Mouse (Mus musculus): ENCODE measurements at regions not wholly inside any gene's neighbourhood (a gene's known extent, or its start where the extent isn't known, plus 50 kb on each side); places are given as distances from the start of the nearest gene placed in this dataset.
A peak's percentile ranks its signal among the peaks of the same experiment; 100 is the strongest.

GRCm38 (mm10) chr17:75714059-75714458 lies 162.3 kb upstream of the Fam98a start:
- Histone ChIP-seq H3K4me2 (ENCODE audit: low read length) (no peak overlapping the region), H3K4me1 (ENCODE audit: control insufficient read depth, insufficient read depth, low read depth, low read length) (no peaks in the 10 kb centered on the region), H3K27me3 (replicated peaks; ENCODE audit: control insufficient read depth, insufficient read depth, low read length) (no peaks in the 10 kb centered on the region), H3K4me3 (ENCODE audit: low read length) (no peak overlapping the region), H3K36me3 (ENCODE audit: control insufficient read depth, insufficient read depth, low read length) (no peaks in the 10 kb centered on the region), H3K9ac (ENCODE audit: low read depth, low read length) (no peak overlapping the region), H3K9me3 (ENCODE audit: control insufficient read depth, low read length) (no peaks in the 10 kb centered on the region), H3K27ac (ENCODE audit: low read depth, low read length) (no peak overlapping the region)
- no peak for ATAC-seq
- 82% methylated on average over 1 of the region's 1 CpGs for WGBS

- no peak overlapping the region for H3K27ac ChIP-seq (ENCODE audit: low read depth, low read length)
- no peaks in the 10 kb centered on the region for H3K4me1 ChIP-seq (ENCODE audit: control insufficient read depth, insufficient read depth, low read depth, low read length)
- no peaks in the 10 kb centered on the region for H3K9me3 ChIP-seq (ENCODE audit: control insufficient read depth, low read length)
- H3K4me3 ChIP-seq (ENCODE audit: low read length): no peak overlapping the region
- no peak overlapping the region for H3K4me2 ChIP-seq (ENCODE audit: low read length)
- H3K36me3 ChIP-seq (ENCODE audit: control insufficient read depth, insufficient read depth, low read length): no peaks in the 10 kb centered on the region
- no peak overlapping the region for H3K9ac ChIP-seq (ENCODE audit: low read depth, low read length)
- WGBS: 91% methylated on average over 4 of the region's 4 CpGs
- no peaks in the 10 kb centered on the region for H3K27me3 ChIP-seq (replicated peaks; ENCODE audit: control insufficient read depth, insufficient read depth, low read length)
- no peak for ATAC-seq
Measured at GRCm38 (mm10) chr17:75707687-75708086, 155.9 kb upstream of the Fam98a start.

- no peaks in the 10 kb centered on the region for H3K27me3 ChIP-seq (replicated peaks; ENCODE audit: control insufficient read depth, insufficient read depth, low read length)
- no peak overlapping the region for H3K4me3 ChIP-seq (ENCODE audit: low read length)
- H3K9me3 ChIP-seq (ENCODE audit: control insufficient read depth, low read length): no peaks in the 10 kb centered on the region
- no peak overlapping the region for H3K4me2 ChIP-seq (ENCODE audit: low read length)
- no peaks in the 10 kb centered on the region for H3K4me1 ChIP-seq (ENCODE audit: control insufficient read depth, insufficient read depth, low read depth, low read length)
- H3K27ac ChIP-seq (ENCODE audit: low read depth, low read length): no peak overlapping the region
- no peak for ATAC-seq
- WGBS: 97% methylated on average over 2 of the region's 2 CpGs
- no peaks in the 10 kb centered on the region for H3K36me3 ChIP-seq (ENCODE audit: control insufficient read depth, insufficient read depth, low read length)
- H3K9ac ChIP-seq (ENCODE audit: low read depth, low read length): no peak overlapping the region
Measured at GRCm38 (mm10) chr17:75705357-75705756, 153.6 kb upstream of the Fam98a start.

GRCm38 (mm10) chr17:75703865-75704264 lies 152.1 kb upstream of the Fam98a start:
- Histone ChIP-seq H3K36me3 (ENCODE audit: control insufficient read depth, insufficient read depth, low read length) (no peaks in the 10 kb centered on the region), H3K4me1 (ENCODE audit: control insufficient read depth, insufficient read depth, low read depth, low read length) (no peaks in the 10 kb centered on the region), H3K9ac (ENCODE audit: low read depth, low read length) (no peak overlapping the region), H3K27ac (ENCODE audit: low read depth, low read length) (no peak overlapping the region), H3K4me2 (ENCODE audit: low read length) (no peak overlapping the region), H3K27me3 (replicated peaks; ENCODE audit: control insufficient read depth, insufficient read depth, low read length) (no peaks in the 10 kb centered on the region), H3K4me3 (ENCODE audit: low read length) (no peak overlapping the region), H3K9me3 (ENCODE audit: control insufficient read depth, low read length) (no peaks in the 10 kb centered on the region)
- ATAC-seq: peak; percentile 72; the same call in 1 of the 2 replicates
- WGBS: 45% methylated on average over 8 of the region's 8 CpGs

GRCm38 (mm10) chr17:75696729-75697103 lies 145.0 kb upstream of the Fam98a start:
- Histone ChIP-seq H3K36me3 (ENCODE audit: control insufficient read depth, insufficient read depth, low read length) (no peaks in the 10 kb centered on the region), H3K4me2 (ENCODE audit: low read length) (no peak overlapping the region), H3K4me1 (ENCODE audit: control insufficient read depth, insufficient read depth, low read depth, low read length) (no peaks in the 10 kb centered on the region), H3K9me3 (ENCODE audit: control insufficient read depth, low read length) (no peaks in the 10 kb centered on the region), H3K9ac (ENCODE audit: low read depth, low read length) (no peak overlapping the region), H3K4me3 (ENCODE audit: low read length) (no peak overlapping the region), H3K27me3 (replicated peaks; ENCODE audit: control insufficient read depth, insufficient read depth, low read length) (no peaks in the 10 kb centered on the region), H3K27ac (ENCODE audit: low read depth, low read length) (no peak overlapping the region)
- WGBS: 78% methylated on average over 3 of the region's 3 CpGs
- no peak for ATAC-seq

- ATAC-seq: peak; percentile 87
- Histone ChIP-seq H3K9ac (ENCODE audit: low read depth, low read length) (no peak overlapping the region), H3K4me2 (ENCODE audit: low read length) (no peak overlapping the region), H3K9me3 (ENCODE audit: control insufficient read depth, low read length) (no peaks in the 10 kb centered on the region), H3K27me3 (replicated peaks; ENCODE audit: control insufficient read depth, insufficient read depth, low read length) (no peaks in the 10 kb centered on the region), H3K4me1 (ENCODE audit: control insufficient read depth, insufficient read depth, low read depth, low read length) (no peaks in the 10 kb centered on the region), H3K4me3 (ENCODE audit: low read length) (no peak overlapping the region), H3K36me3 (ENCODE audit: control insufficient read depth, insufficient read depth, low read length) (no peaks in the 10 kb centered on the region), H3K27ac (ENCODE audit: low read depth, low read length) (no peak overlapping the region)
- WGBS: 64% methylated on average over 5 of the region's 5 CpGs
Measured at GRCm38 (mm10) chr17:75696103-75696728, 144.5 kb upstream of the Fam98a start.

- Histone ChIP-seq H3K27ac (ENCODE audit: low read depth, low read length) (no peak overlapping the region), H3K36me3 (ENCODE audit: control insufficient read depth, insufficient read depth, low read length) (no peaks in the 10 kb centered on the region), H3K9me3 (ENCODE audit: control insufficient read depth, low read length) (no peaks in the 10 kb centered on the region)
Measured at GRCm38 (mm10) chr17:75685927-75686326, 134.2 kb upstream of the Fam98a start.

GRCm38 (mm10) chr17:75646982-75647381 lies 95.2 kb upstream of the Fam98a start:
- no peak overlapping the region for H3K4me3 ChIP-seq (ENCODE audit: low read length)
- H3K9me3 ChIP-seq (ENCODE audit: control insufficient read depth, low read length): no peaks in the 10 kb centered on the region
- H3K4me2 ChIP-seq (ENCODE audit: low read length): peak overlapping the region; percentile 32; the same call in 1 of the 2 replicates
- no peaks in the 10 kb centered on the region for H3K36me3 ChIP-seq (ENCODE audit: control insufficient read depth, insufficient read depth, low read length)
- no peak overlapping the region for H3K9ac ChIP-seq (ENCODE audit: low read depth, low read length)
- no peak for ATAC-seq
- H3K4me1 ChIP-seq (ENCODE audit: control insufficient read depth, insufficient read depth, low read depth, low read length): no peaks in the 10 kb centered on the region; the same call in 1 of the 2 replicates
- 40% methylated on average over 11 of the region's 11 CpGs for WGBS
- H3K27me3 ChIP-seq (replicated peaks; ENCODE audit: control insufficient read depth, insufficient read depth, low read length): no peaks in the 10 kb centered on the region
- H3K27ac ChIP-seq (ENCODE audit: low read depth, low read length): no peak overlapping the region

More at GRCm38 (mm10) chr17:75685927-75686326, 134.2 kb upstream of the Fam98a start:
- no peak overlapping the region for H3K9ac ChIP-seq (ENCODE audit: low read depth, low read length)
- H3K4me3 ChIP-seq (ENCODE audit: low read length): no peak overlapping the region
- H3K4me1 ChIP-seq (ENCODE audit: control insufficient read depth, insufficient read depth, low read depth, low read length): no peaks in the 10 kb centered on the region
- ATAC-seq: no peak
- H3K4me2 ChIP-seq (ENCODE audit: low read length): no peak overlapping the region
- H3K27me3 ChIP-seq (replicated peaks; ENCODE audit: control insufficient read depth, insufficient read depth, low read length): no peaks in the 10 kb centered on the region

- no peak overlapping the region for H3K27ac ChIP-seq (ENCODE audit: low read depth, low read length)
- H3K36me3 ChIP-seq (ENCODE audit: control insufficient read depth, insufficient read depth, low read length): no peaks in the 10 kb centered on the region
- 77% methylated on average over 5 of the region's 5 CpGs for WGBS
- no peak overlapping the region for H3K9ac ChIP-seq (ENCODE audit: low read depth, low read length)
- no peak overlapping the region for H3K4me2 ChIP-seq (ENCODE audit: low read length)
- H3K4me1 ChIP-seq (ENCODE audit: control insufficient read depth, insufficient read depth, low read depth, low read length): peaks cover 4% of the 10 kb centered on the region
- H3K9me3 ChIP-seq (ENCODE audit: control insufficient read depth, low read length): no peaks in the 10 kb centered on the region
- no peaks in the 10 kb centered on the region for H3K27me3 ChIP-seq (replicated peaks; ENCODE audit: control insufficient read depth, insufficient read depth, low read length)
- no peak overlapping the region for H3K4me3 ChIP-seq (ENCODE audit: low read length)
- ATAC-seq: no peak
Measured at GRCm38 (mm10) chr17:75644698-75645097, 93.0 kb upstream of the Fam98a start.

- WGBS: 84% methylated on average over 3 of the region's 3 CpGs
- no peak overlapping the region for H3K27ac ChIP-seq (ENCODE audit: low read depth, low read length)
- no peak overlapping the region for H3K4me2 ChIP-seq (ENCODE audit: low read length)
- H3K9me3 ChIP-seq (ENCODE audit: control insufficient read depth, low read length): no peaks in the 10 kb centered on the region
- H3K27me3 ChIP-seq (replicated peaks; ENCODE audit: control insufficient read depth, insufficient read depth, low read length): no peaks in the 10 kb centered on the region
- H3K36me3 ChIP-seq (ENCODE audit: control insufficient read depth, insufficient read depth, low read length): no peaks in the 10 kb centered on the region
- H3K4me1 ChIP-seq (ENCODE audit: control insufficient read depth, insufficient read depth, low read depth, low read length): peaks cover 4% of the 10 kb centered on the region
- H3K4me3 ChIP-seq (ENCODE audit: low read length): no peak overlapping the region
- no peak overlapping the region for H3K9ac ChIP-seq (ENCODE audit: low read depth, low read length)
- ATAC-seq: no peak
Measured at GRCm38 (mm10) chr17:75642311-75642710, 90.6 kb upstream of the Fam98a start.
